Mouse (Mus musculus): Measurements from ENCODE around the gene Cdca3. TPM values are rescaled to one million over a fixed set of nuclear protein-coding genes. Genes with fewer than 3 reads are reported as not detected.

Cdca3 gene
- total RNA-seq, 2 experiments from 2014 or later: 13.5 to 14.3 TPM

GRCm38 (mm10) chr6:124863658-124864298 is 34.4 kb downstream of the Cdca3 start, which contains the start of gene Gpr162:
TSS of gene Gpr162 (minus strand) at chr6:124863983.
- DNase-seq: peak; percentile 72

GRCm38 (mm10) chr6:124865766-124866362 is 36.5 kb downstream of the Cdca3 start:
- DNase-seq: no peak

GRCm38 (mm10) chr6:124866560-124866959 is 37.2 kb downstream of the Cdca3 start:
- DNase-seq: no peak

GRCm38 (mm10) chr6:124874348-124874747 is 45.0 kb downstream of the Cdca3 start:
- no peak for DNase-seq

GRCm38 (mm10) chr6:124879390-124879789 is 50.0 kb downstream of the Cdca3 start:
- no peak for DNase-seq

GRCm38 (mm10) chr6:124881821-124882220 is 52.5 kb downstream of the Cdca3 start:
- no peak for DNase-seq

Other genes with a start within 250 kb of the Cdca3 start
- gene C1s2, start 193.5 kb upstream of the Cdca3 start, total RNA-seq (2021): 1 to 10 TPM in 1 of 2 experiments, under 1 TPM in 1; 0.68 to 1.1 TPM
- gene Lpcat3, start 166.5 kb upstream of the Cdca3 start, total RNA-seq (2021): 10 to 100 TPM; 28.2 to 41.3 TPM
- gene Emg1, start 117.4 kb upstream of the Cdca3 start, total RNA-seq (2021): 10 to 100 TPM; 61.0 to 62.5 TPM
- 100 to 1,000 TPM; 205 to 206 TPM for gene Phb2, start 117.2 kb upstream of the Cdca3 start, total RNA-seq (2021)
- gene Ptpn6, start 90.8 kb upstream of the Cdca3 start, total RNA-seq (2021): 1 to 10 TPM; 1.8 to 3.8 TPM
- 100 to 1,000 TPM; 213 to 226 TPM for gene Grcc10, start 88.2 kb upstream of the Cdca3 start, total RNA-seq (2021)
- gene Gm45234, start 73.5 kb upstream of the Cdca3 start, total RNA-seq (2021): not detected
- 10 to 100 TPM; 37.6 to 46.7 TPM for gene Atn1, start 73.0 kb upstream of the Cdca3 start, total RNA-seq (2021)
- 1 to 10 TPM; 2.9 to 6.5 TPM for gene Eno2, start 59.9 kb upstream of the Cdca3 start, total RNA-seq (2021)
- not detected for gene Lrrc23, start 49.8 kb upstream of the Cdca3 start, total RNA-seq (2021)
- gene Spsb2, start 20.9 kb upstream of the Cdca3 start, total RNA-seq (2021): 1 to 10 TPM; 3.5 to 6.5 TPM
- gene Tpi1, start 15.3 kb upstream of the Cdca3 start, total RNA-seq (2021): 1,000 to 10,000 TPM; 2,520 to 2,805 TPM
- 10 to 100 TPM; 66.2 to 66.4 TPM for gene Usp5, start 63 bp upstream of the Cdca3 start, total RNA-seq (2021)
- gene Gnb3, start 10.7 kb downstream of the Cdca3 start, total RNA-seq (2021): 1 to 10 TPM; 8.4 to 9.4 TPM
- gene P3h3, start 28.2 kb downstream of the Cdca3 start, total RNA-seq (2021): 10 to 100 TPM; 33.3 to 41.5 TPM
- 1 to 10 TPM in 1 of 2 experiments, under 1 TPM in 1; 0.38 to 1.1 TPM for gene Gpr162, start 34.4 kb downstream of the Cdca3 start, total RNA-seq (2021)
- 1 to 10 TPM in 1 of 2 experiments, under 1 TPM in 1; 0.61 to 2.1 TPM for gene Cd4, start 58.7 kb downstream of the Cdca3 start, total RNA-seq (2021)
- gene Lag3, start 82.2 kb downstream of the Cdca3 start, total RNA-seq (2021): under 1 TPM; 0.56 to 0.68 TPM
- 100 to 1,000 TPM; 273 to 298 TPM for gene Ptms, start 90.6 kb downstream of the Cdca3 start, total RNA-seq (2021)
- 100 to 1,000 TPM; 252 to 255 TPM for gene Mlf2, start 101.8 kb downstream of the Cdca3 start, total RNA-seq (2021)
- 100 to 1,000 TPM in 1 of 2 experiments, 10 to 100 TPM in 1; 99.9 to 105 TPM for gene Cops7a, start 136.0 kb downstream of the Cdca3 start, total RNA-seq (2021)
- gene Pianp, start 167.1 kb downstream of the Cdca3 start, total RNA-seq (2021): under 1 TPM; 0.61 TPM
- 10 to 100 TPM; 21.9 to 27.4 TPM for gene Zfp384, start 179.6 kb downstream of the Cdca3 start, total RNA-seq (2021)
- 10 to 100 TPM; 33.4 to 42.7 TPM for gene Ing4, start 210.2 kb downstream of the Cdca3 start, total RNA-seq (2021)
- gene Acrbp, start 220.1 kb downstream of the Cdca3 start, total RNA-seq (2021): 1 to 10 TPM; 2.7 to 4.7 TPM
- under 1 TPM; 0.16 to 0.41 TPM for gene Lpar5, start 238.4 kb downstream of the Cdca3 start, total RNA-seq (2021)